Mouse (Mus musculus): Measurements from ENCODE around the gene Map2.
A peak's percentile ranks its signal among the peaks of the same experiment; 100 is the strongest.

The Map2 gene

GRCm38 (mm10) chr1:66299376-66299775, 124.3 kb downstream of the Map2 start:
- no peak for DNase-seq (ENCODE audit: low read depth, low spot score)

GRCm38 (mm10) chr1:66320378-66321135, 145.5 kb downstream of the Map2 start:
- no peak for DNase-seq (ENCODE audit: low read depth, low spot score)

- DNase-seq (ENCODE audit: low read depth, low spot score): no peak
Measured at GRCm38 (mm10) chr1:66321136-66321502, 146.0 kb downstream of the Map2 start.

GRCm38 (mm10) chr1:66321631-66322142, 146.6 kb downstream of the Map2 start:
- DNase-seq (ENCODE audit: low read depth, low spot score): peak; percentile 32

GRCm38 (mm10) chr1:66323461-66323860, 148.4 kb downstream of the Map2 start:
- DNase-seq (ENCODE audit: low read depth, low spot score): no peak

- DNase-seq (ENCODE audit: low read depth, low spot score): no peak
Measured at GRCm38 (mm10) chr1:66324951-66325350, 149.9 kb downstream of the Map2 start.

- DNase-seq (ENCODE audit: low read depth, low spot score): no peak
Measured at GRCm38 (mm10) chr1:66328996-66329395, 153.9 kb downstream of the Map2 start.

GRCm38 (mm10) chr1:66329534-66329933, 154.5 kb downstream of the Map2 start:
- DNase-seq (ENCODE audit: low read depth, low spot score): no peak

- no peak for DNase-seq (ENCODE audit: low read depth, low spot score)
Measured at GRCm38 (mm10) chr1:66335724-66336284, 160.7 kb downstream of the Map2 start.

- no peak for DNase-seq (ENCODE audit: low read depth, low spot score)
Measured at GRCm38 (mm10) chr1:66339213-66339612, 164.1 kb downstream of the Map2 start.

GRCm38 (mm10) chr1:66348404-66349165, 173.5 kb downstream of the Map2 start:
- DNase-seq (ENCODE audit: low read depth, low spot score): no peak

GRCm38 (mm10) chr1:66349166-66349835, 174.2 kb downstream of the Map2 start:
- DNase-seq (ENCODE audit: low read depth, low spot score): no peak

GRCm38 (mm10) chr1:66351366-66351765, 176.3 kb downstream of the Map2 start:
- no peak for DNase-seq (ENCODE audit: low read depth, low spot score)

GRCm38 (mm10) chr1:66361799-66362198, 186.7 kb downstream of the Map2 start:
- DNase-seq (ENCODE audit: low read depth, low spot score): no peak

- DNase-seq (ENCODE audit: low read depth, low spot score): no peak
Measured at GRCm38 (mm10) chr1:66363285-66363684, 188.2 kb downstream of the Map2 start.

- peak; percentile 66 for DNase-seq (ENCODE audit: low read depth, low spot score)
Measured at GRCm38 (mm10) chr1:66364386-66364785, 189.3 kb downstream of the Map2 start.

GRCm38 (mm10) chr1:66365600-66365999, 190.5 kb downstream of the Map2 start:
- no peak for DNase-seq (ENCODE audit: low read depth, low spot score)

GRCm38 (mm10) chr1:66369486-66369885, 194.4 kb downstream of the Map2 start:
- DNase-seq (ENCODE audit: low read depth, low spot score): no peak

- DNase-seq (ENCODE audit: low read depth, low spot score): no peak
Measured at GRCm38 (mm10) chr1:66371371-66371770, 196.3 kb downstream of the Map2 start.

- DNase-seq (ENCODE audit: low read depth, low spot score): no peak
Measured at GRCm38 (mm10) chr1:66386321-66386720, 211.2 kb downstream of the Map2 start.

- DNase-seq (ENCODE audit: low read depth, low spot score): no peak
Measured at GRCm38 (mm10) chr1:66386751-66387452, 211.8 kb downstream of the Map2 start.
